Mouse (Mus musculus) ES-E14 (cell line): ENCODE data around the gene Rgma.

Experiments used
- MAFK ChIP-seq: IDR thresholded peaks from 2 replicates; pipeline ENCODE4 v1.6.1; 2014; ENCODE audit warnings: mild to moderate bottlenecking, low read depth, low read length, inconsistent platforms; ENCODE audit not compliant: insufficient read depth
- ZC3H11A ChIP-seq: IDR thresholded peaks from 2 replicates; pipeline ENCODE4 v1.6.1; 2012; ENCODE audit warnings: low read depth, mild to moderate bottlenecking, inconsistent platforms, low read length, borderline replicate concordance
- ZNF384 ChIP-seq: IDR thresholded peaks from 2 replicates; pipeline ENCODE4 v1.6.1; 2012; ENCODE audit warnings: low read depth, low read length, inconsistent platforms

DNA sequence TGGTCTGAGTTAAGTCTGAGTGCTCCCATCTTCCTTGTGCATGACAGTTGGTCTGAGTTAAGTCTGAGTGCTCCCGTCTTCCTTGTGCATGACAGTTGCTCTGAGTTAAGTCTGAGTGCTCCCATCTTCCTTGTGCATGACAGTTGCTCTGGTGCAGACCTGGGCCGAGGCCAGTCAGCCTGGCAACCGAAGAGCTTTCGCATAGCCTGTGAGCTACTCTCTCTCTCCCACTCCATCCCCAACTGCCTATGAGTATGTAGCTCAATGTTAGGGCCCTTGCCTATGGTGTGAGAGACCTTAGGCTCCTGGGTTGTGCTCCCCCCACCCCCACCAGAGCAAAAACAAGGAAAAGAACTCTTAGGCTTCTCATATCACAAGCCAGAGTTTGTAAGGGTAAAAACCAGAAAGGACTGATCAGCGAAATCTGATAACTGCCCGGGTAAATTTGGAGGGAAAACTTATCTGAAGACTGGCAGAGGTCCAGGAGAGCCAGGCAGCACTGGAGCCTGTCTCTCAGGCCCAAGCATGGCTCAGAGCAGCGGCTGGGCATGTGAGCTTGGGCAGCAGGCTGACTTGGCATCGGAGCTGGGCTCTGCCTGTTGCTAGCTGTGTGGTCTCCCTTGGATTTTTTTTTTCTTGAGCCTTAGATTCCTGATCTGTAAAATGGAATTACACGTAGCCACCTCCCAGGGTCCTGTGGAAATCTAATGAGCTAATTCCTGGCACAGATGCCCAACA lies 46.1 kb downstream of the Rgma start:
- TF ChIP-seq MAFK (no peak), ZNF384 (no peak), ZC3H11A (no peak)
